ENCODE assay signal across 11 mouse cellular contexts in genomic region chr13:85310483-85310882, GRCm38 (mm10). TPM values are rescaled to one million over a fixed set of nuclear protein-coding genes. Genes with fewer than 3 reads are reported as not detected.
DNase-seq lines count a peak whose midpoint lies in the region; ATAC-seq lines count a peak whose summit lies in the region.
"Had no signal": no experiment of that assay in that cellular context is flagged by ENCODE, and none has a peak within 500 bp of the region (broad histone marks: within the 10 kb centered on the region; RNA-seq: fewer than 3 reads in every experiment).

No protein-coding gene starts in this region.

- WGBS in forebrain, embryonic 14.5 days: 92% methylated on average over 2 of the region's 2 CpGs
- WGBS in forebrain, embryonic 11.5 days: 96% methylated on average over 2 of the region's 2 CpGs

- H3K36me3 ChIP-seq in forebrain, embryonic 14.5 days (ENCODE audit: control insufficient read depth, insufficient read depth, low read length): no peaks in the 10 kb centered on the region
- H3K36me3 ChIP-seq in forebrain, embryonic 11.5 days (ENCODE audit: control insufficient read depth, insufficient read depth, low read length): no peaks in the 10 kb centered on the region
- H3K36me3 ChIP-seq: embryonic facial prominence, embryonic 13.5 days; embryonic facial prominence, embryonic 15.5 days; forebrain, embryonic 10.5 days had no signal

- H3K9me3 ChIP-seq in forebrain, embryonic 14.5 days (replicated peaks; ENCODE audit: control insufficient read depth, low read length): no peaks in the 10 kb centered on the region
- no peaks in the 10 kb centered on the region for H3K9me3 ChIP-seq in forebrain, embryonic 11.5 days (ENCODE audit: control insufficient read depth, low read length)
- H3K9me3 ChIP-seq: embryonic facial prominence, embryonic 13.5 days; embryonic facial prominence, embryonic 15.5 days; forebrain, embryonic 10.5 days had no signal

- no peak overlapping the region for H3K9ac ChIP-seq in forebrain, embryonic 14.5 days (ENCODE audit: low read length)
- H3K9ac ChIP-seq in forebrain, embryonic 11.5 days (ENCODE audit: low read length): no peak overlapping the region
- H3K9ac ChIP-seq: embryonic facial prominence, embryonic 13.5 days; embryonic facial prominence, embryonic 15.5 days had no signal

- H3K4me1 ChIP-seq in forebrain, embryonic 14.5 days (ENCODE audit: control insufficient read depth, insufficient read depth, low read length): no peaks in the 10 kb centered on the region
- H3K4me1 ChIP-seq in forebrain, embryonic 11.5 days (replicated peaks; ENCODE audit: control insufficient read depth, insufficient read depth, low read length): no peaks in the 10 kb centered on the region
- H3K4me1 ChIP-seq: embryonic facial prominence, embryonic 13.5 days; embryonic facial prominence, embryonic 15.5 days; forebrain, embryonic 10.5 days had no signal

- no peak overlapping the region for H3K27ac ChIP-seq in forebrain, embryonic 14.5 days (ENCODE audit: low read depth, low read length)
- no peak overlapping the region for H3K27ac ChIP-seq in forebrain, embryonic 11.5 days (ENCODE audit: low read depth, low read length)
- H3K27ac ChIP-seq: embryonic facial prominence, embryonic 13.5 days; embryonic facial prominence, embryonic 15.5 days; forebrain, embryonic 10.5 days had no signal

- ATAC-seq in forebrain, embryonic 14.5 days: 0 out of 2 replicates have a peak, but pooled peaks have one; percentile 19
- no peak for ATAC-seq in forebrain, embryonic 11.5 days (replicated peaks; ENCODE audit: low FRiP score)
- ATAC-seq in frontal cortex, adult (ENCODE audit: low TSS enrichment): peak; percentile 65; the same call in 1 of the 2 replicates

- no peak overlapping the region for H3K4me2 ChIP-seq in forebrain, embryonic 14.5 days (ENCODE audit: low read length)
- H3K4me2 ChIP-seq in forebrain, embryonic 11.5 days (ENCODE audit: low read depth, low read length, severe bottlenecking): no peak overlapping the region
- H3K4me2 ChIP-seq: embryonic facial prominence, embryonic 13.5 days; embryonic facial prominence, embryonic 15.5 days had no signal

- DNase-seq in forebrain, embryonic 14.5 days (ENCODE audit: low spot score): no peak
- no peak for DNase-seq in forebrain, embryonic 11.5 days (ENCODE audit: low spot score)
- no peak for DNase-seq in frontal cortex, postnatal 14 days (ENCODE audit: low spot score in 2 of 2)
- DNase-seq: adrenal gland, adult 2 months; adrenal gland, postnatal 10 days; adrenal gland, postnatal 25 days had no signal

- H3K4me3 ChIP-seq in forebrain, embryonic 14.5 days (ENCODE audit: low read depth, low read length): no peak overlapping the region
- no peak overlapping the region for H3K4me3 ChIP-seq in forebrain, embryonic 11.5 days (ENCODE audit: low read depth, low read length)
- H3K4me3 ChIP-seq: embryonic facial prominence, embryonic 13.5 days; embryonic facial prominence, embryonic 15.5 days; erythroblast, embryonic 14.5 days; forebrain, embryonic 10.5 days had no signal

- H3K27me3 ChIP-seq in forebrain, embryonic 14.5 days (replicated peaks; ENCODE audit: control insufficient read depth, insufficient read depth, low read length): no peaks in the 10 kb centered on the region
- H3K27me3 ChIP-seq in forebrain, embryonic 11.5 days (ENCODE audit: control insufficient read depth, insufficient read depth, low read length): no peaks in the 10 kb centered on the region
- H3K27me3 ChIP-seq: embryonic facial prominence, embryonic 13.5 days; embryonic facial prominence, embryonic 15.5 days had no signal

RNA-seq across cellular contexts. Expression of gene Rasa1, which starts 21.6 kb away (rescaled TPM):
- polyA plus RNA-seq in forebrain, embryonic 14.5 days (2014; fragmentation: Nextera tagmentation; extraction: Ambion mirVana): 77.2 and 77.4 TPM in 2 replicates
- 59.2 and 65.4 TPM in 2 replicates for polyA plus RNA-seq in forebrain, embryonic 11.5 days (2014; fragmentation: Nextera tagmentation; extraction: Ambion mirVana)
